Mouse (Mus musculus): ENCODE measurements around the gene Ctsl. TPM values are rescaled to one million over a fixed set of nuclear protein-coding genes. Genes with fewer than 3 reads are reported as not detected.

Gene Ctsl
- 1.3 and 2.2 TPM in 2 replicates for polyA plus RNA-seq (2012)

DNA sequence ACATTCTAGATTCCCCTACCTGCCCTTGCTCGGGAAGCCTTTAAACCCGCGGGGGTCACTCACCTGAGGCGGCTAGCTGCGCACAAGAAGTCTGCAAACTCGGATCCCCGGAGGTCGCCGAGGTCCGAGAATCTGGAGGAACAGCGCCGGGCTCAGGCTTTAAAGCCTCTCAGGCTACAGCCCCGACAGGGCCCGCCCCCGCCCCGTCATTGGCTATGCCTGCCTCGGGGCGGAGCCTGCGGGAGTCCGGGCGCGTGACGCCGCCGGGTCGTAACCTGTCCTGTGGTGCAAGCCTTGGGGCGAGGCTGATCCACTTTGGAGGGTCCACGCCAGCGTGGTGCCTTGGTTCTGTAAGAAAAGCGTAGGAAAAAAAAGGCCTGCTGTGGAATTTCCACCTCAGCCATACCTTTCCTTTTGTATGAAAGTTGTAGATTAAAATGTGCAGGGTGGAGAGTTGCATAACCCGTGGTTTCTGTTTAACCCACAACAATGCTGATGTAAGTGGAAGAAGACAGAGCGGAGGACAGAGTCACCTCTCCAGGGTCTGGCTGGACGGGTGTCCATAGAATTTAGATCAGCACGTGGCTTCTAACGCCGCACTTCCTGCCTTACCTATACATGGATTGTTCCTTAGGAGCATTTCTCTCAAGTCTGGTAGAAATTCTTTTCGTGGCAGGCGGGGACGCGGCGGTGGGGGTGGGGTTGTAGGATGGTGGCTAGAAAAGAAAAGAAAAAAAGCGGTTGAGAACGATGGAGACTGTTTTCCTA lies at the start of gene Ctsl:
Gene Ctsl, minus strand, starts transcription at position 718 of the 768 bp plus-strand sequence.
- no peak for TF ChIP-seq GATA1 (IDR thresholded peaks at IDR 0.05; ENCODE audit: low read length)

DNA sequence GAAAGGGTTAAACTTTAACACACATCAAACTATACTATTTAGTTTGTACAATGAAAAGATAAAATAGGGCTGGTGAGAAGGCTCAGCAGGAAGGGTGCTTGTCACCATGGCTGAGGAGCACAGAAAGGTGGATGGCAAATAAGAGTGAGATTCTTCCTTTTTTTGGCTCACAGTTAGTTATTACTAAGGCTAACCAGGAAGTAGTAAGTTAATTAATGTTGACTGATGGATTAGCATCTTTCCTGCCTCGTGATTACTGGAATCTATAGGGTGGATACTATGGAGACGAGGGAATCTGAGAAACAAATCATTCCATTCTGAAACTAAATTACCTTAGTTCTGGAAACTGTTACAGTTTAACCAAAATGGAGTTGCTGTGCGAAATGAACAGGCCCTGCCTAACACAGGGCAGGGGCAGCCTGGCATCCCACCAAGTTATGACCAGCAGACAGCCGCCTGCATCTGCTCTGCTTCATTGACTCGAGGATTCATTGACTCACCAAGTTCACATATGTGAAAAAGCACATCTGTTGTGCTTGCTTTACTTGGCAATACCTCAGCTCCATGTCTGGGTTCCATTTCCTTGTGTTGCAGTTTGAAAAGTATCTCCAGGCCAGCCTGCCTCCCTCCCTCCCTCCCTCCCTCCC lies 46.4 kb upstream of the Ctsl start:
- TF ChIP-seq GATA1 (IDR thresholded peaks at IDR 0.05; ENCODE audit: low read length), result no peak

GRCm38 (mm10) chr13:64415659-64416058 lies 45.0 kb upstream of the Ctsl start:
- no peak for TF ChIP-seq GATA1 (IDR thresholded peaks at IDR 0.05; ENCODE audit: low read length)

DNA sequence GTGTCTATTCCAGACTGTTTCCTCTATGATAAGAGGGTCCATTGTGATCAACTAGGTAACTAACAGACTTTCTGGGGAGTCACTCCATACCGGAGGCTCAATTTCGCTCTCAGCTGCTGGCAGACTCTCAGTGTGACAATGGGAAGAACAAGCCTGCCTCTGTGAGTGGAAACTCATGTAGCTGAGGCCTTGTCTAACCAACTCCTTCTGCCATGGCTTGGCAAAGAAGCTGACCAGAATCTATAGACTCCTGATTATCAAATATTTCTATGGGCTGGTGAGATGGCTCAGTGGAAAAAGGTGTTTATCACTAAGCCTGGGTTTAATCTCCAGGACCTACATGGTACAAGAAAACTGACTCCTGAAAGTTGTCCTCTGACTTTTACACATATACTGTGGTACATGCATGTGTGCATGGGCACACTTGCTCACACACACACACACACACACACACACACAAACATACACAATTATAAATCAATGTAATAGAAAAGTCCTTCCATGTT lies 42.1 kb upstream of the Ctsl start:
- TF ChIP-seq GATA1 (IDR thresholded peaks at IDR 0.05; ENCODE audit: low read length), result no peak

GRCm38 (mm10) chr13:64411282-64411681 lies 40.6 kb upstream of the Ctsl start:
- TF ChIP-seq GATA1 (IDR thresholded peaks at IDR 0.05; ENCODE audit: low read length), result peak; percentile 14

DNA sequence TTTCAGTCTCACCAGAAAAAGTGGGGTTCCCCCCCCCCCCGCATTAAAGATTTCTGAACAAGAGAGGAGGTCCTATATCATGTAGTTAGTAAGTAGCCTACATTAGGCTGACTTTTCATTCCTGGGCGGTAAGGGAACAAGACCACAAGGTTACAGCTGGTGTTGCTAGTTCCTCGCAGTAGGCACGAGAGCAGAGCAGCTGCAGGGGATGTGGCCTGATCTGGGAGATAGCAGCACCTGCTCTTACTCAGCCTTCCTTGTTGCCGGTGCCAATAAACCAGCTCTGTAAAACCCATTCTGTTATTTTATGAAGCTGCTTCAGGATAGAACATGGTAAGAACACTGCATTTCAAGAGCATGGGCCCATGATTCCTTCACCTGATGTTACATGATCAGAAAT lies 39.9 kb upstream of the Ctsl start:
- no peak for TF ChIP-seq GATA1 (IDR thresholded peaks at IDR 0.05; ENCODE audit: low read length)

DNA sequence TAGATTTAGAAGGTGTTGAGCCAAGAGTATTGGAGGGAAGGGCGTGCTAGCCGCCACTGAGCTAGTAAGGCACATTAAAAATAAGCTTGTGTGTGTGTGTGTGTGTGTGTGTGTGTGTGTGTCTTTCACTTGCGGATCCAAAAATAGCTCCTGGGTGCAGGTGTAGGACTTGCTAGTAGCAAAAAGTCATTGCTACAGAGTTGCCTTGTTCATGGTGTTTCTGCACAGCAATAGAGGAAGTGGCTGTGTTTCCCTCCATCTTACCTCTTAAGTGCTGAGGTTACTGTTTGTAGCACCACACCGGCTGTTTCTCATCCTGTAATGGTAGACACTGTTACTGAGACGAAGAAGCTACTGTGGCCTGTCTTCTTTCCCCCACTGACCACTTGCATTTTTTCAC lies 37.3 kb upstream of the Ctsl start:
- TF ChIP-seq GATA1 (IDR thresholded peaks at IDR 0.05; ENCODE audit: low read length), result no peak

DNA sequence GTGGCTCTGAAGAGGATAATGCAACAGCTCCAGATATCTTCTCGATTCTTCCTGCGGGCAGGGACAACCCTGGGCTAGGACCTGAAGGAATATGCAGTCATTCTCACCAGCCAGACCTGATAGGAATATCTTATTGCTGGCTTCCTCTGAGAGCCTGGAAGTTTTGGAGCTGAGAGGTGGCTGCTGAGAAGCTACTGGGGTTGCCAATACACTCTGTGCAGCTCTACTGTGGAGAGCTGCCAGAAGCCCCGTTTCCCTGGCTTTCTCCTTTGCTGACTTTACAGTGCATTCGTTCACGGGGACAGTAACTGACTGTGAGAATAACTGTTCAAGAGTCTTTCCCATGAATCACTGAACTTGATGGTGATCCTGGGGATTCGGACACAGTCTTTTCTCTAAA lies 34.9 kb upstream of the Ctsl start:
- TF ChIP-seq GATA1 (IDR thresholded peaks at IDR 0.05; ENCODE audit: low read length), result no peak

DNA sequence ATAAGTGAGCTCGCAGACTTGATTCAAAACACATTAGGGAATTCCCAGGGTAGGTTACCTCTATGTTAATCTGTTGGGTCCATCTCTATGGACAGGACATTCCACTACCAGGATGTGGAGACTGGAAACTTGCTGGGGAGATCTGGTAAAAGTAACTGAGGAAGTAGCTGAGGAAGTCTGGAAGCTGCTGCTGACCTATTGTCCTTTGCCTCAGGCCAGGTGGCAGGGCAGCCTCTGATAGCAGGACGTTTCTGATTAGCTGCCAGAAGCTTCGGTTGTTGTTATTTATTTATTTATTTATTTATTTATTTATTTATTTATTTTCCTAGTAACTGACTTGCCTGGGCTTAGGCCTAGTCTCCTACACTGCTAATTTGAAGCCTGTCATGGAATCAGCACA lies 32.8 kb upstream of the Ctsl start:
- no peak for TF ChIP-seq GATA1 (IDR thresholded peaks at IDR 0.05; ENCODE audit: low read length)

DNA sequence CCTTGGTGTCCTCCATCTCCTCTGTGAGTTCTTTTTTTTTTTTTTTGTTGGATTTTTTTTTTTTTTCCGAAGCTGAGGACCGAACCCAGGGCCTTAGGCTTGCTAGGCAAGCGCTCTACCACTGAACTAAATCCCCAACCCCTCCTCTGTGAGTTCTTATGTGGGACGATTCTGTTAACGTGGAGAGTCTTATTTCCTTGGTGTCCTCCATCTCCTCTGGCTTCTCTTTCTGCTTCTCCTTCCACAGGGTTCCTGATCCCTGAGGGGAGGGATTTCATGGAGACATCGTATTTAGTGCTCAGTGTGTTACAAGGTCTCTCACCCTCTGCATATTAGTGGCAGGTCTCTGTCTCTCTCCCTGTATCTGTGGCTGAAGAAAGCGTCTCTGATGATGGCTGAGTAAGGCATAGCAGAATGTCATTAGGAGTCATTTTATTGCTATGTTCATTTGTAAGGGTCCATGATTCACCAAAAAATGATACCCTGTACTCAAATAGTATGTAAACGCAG lies 32.3 kb upstream of the Ctsl start:
- TF ChIP-seq GATA1 (IDR thresholded peaks at IDR 0.05; ENCODE audit: low read length), result no peak

- peak; percentile 27 for TF ChIP-seq GATA1 (IDR thresholded peaks at IDR 0.05; ENCODE audit: low read length)
Observed at GRCm38 (mm10) chr13:64402504-64402949, 31.8 kb upstream of the Ctsl start.

- TF ChIP-seq GATA1 (IDR thresholded peaks at IDR 0.05; ENCODE audit: low read length), result no peak
Observed at GRCm38 (mm10) chr13:64402006-64402405, 31.3 kb upstream of the Ctsl start.

DNA sequence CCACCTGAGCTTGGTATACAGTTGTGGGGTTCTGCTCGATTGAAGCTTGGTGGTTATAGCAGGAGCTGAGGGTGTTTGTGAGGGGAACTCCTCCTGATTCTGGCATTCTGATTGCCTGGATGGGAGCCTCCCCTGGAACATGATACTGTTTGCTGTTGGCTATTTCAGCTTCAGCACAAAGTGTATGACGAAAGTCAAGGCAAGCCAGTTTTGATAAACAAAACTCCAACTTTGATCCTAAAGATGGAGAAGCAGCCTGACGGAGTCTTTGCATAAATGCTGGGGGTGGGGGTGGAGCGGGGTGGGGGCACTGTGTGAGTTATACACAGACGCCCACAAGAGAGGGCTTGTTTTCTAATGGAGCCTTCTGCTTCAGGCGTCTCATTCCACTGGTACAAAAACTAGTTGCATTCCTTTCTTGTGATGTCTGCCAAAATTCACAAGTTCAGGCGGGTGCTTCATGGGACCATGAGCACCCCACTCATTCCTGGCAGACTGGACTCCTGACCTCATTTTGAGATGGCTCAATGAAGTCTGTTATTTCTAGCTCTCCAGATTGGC lies 30.2 kb upstream of the Ctsl start:
- TF ChIP-seq GATA1 (IDR thresholded peaks at IDR 0.05; ENCODE audit: low read length), result no peak

GRCm38 (mm10) chr13:64399906-64400305 lies 29.2 kb upstream of the Ctsl start:
- TF ChIP-seq GATA1 (IDR thresholded peaks at IDR 0.05; ENCODE audit: low read length), result no peak

- no peak for TF ChIP-seq GATA1 (IDR thresholded peaks at IDR 0.05; ENCODE audit: low read length)
Observed at GRCm38 (mm10) chr13:64398065-64398464, 27.4 kb upstream of the Ctsl start.

DNA sequence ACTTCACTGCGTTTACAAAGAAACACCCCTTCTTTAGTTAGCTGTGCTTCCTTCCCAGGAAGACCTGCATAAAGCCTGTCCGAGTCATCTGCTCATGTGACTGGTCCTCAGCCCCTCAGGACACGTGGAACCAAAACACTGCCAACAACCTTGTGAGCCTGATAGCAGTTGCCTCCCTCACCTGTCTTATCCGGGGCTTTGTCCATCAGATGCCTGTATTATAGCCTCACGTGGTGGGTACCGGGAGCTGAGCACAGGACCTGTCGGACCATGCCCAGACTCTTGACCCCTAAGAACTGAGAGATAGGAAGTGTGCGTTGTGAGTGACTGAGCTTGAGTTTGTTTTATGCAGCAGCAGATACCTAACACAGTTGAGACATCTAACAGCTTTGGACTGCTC lies 26.3 kb upstream of the Ctsl start:
- no peak for TF ChIP-seq GATA1 (IDR thresholded peaks at IDR 0.05; ENCODE audit: low read length)

Measured in G1E-ER4 (cell line).